Mouse (Mus musculus) heart, postnatal 25 days (tissue): ENCODE data around the gene Prl3d1. TPM values are rescaled to one million over a fixed set of nuclear protein-coding genes. Genes with fewer than 3 reads are reported as not detected.
"Not testable (repeated sequence)": the region's sequence is repeated elsewhere in the genome, so short reads cannot be mapped to it uniquely, and the experiment has no call there.

Experiments
- DNase-seq: peaks from one replicate; pipeline ENCODE4 v3.0.0; 2022; ENCODE audit warnings: low spot score
- intact Hi-C: fragments of 180-260 bp; cut with DNase I; formaldehyde crosslinking; loops from one replicate; pipeline ENCODE4 v1.15.1; 2025
- total RNA-seq, 2 experiments: library from RNA; stranded (reverse); gene quantifications; 2 replicates each; pipeline ENCODE4 v1.2.3; 2021

Prl3d1 gene
- not detected for total RNA-seq

- DNase-seq, intact Hi-C loops: not testable (repeated sequence)
Observed at GRCm38 (mm10) chr13:27093890-27094289, at the start of gene Prl3d1. Prl3d1 (plus strand) TSS chr13:27094190.

DNA sequence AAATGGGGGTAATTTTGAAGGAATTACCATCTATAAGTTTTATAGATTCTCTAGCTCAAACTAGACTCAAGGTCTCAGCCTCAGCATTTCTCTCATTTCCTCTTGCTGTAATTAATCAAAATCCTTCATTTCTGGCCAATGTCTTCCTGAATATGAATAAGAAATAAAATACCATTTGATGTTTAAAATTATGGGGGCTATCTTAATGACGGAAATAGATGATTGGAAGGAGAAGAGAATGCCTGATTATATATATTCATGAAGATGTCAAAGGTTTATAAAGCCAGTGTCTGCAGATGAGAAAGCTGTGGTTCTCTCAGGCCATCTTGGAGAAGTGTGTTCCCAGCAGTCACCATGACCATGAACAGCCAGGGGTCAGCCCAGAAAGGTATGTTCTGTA is 36.7 kb upstream of the Prl3d1 start, which contains the start of gene Prl:
Gene Prl (plus strand): TSS at position 301 of the 400 bp plus-strand sequence.
- intact Hi-C loops: no loop called here

DNA sequence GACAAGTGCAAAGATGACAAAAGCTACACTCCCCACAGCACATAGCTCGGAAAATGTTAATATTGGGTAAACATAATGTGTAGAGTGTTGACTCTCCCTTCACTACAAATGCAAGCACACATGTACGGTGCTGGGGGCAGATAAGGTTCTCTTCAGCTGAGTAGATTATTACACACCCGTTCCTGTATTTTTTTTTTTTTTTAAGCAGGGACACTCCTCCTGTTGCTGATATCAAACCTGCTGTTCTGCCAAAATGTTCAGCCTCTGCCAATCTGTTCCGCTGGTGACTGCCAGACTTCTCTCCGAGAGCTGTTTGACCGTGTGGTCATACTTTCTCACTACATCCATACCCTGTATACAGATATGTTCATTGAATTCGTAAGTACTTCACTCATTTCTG is 34.8 kb upstream of the Prl3d1 start:
- intact Hi-C loops: no loop called here
- no peak for DNase-seq

More for the DNA sequence above, 36.7 kb upstream of the Prl3d1 start, which contains the start of gene Prl:
- DNase-seq: no peak

DNA sequence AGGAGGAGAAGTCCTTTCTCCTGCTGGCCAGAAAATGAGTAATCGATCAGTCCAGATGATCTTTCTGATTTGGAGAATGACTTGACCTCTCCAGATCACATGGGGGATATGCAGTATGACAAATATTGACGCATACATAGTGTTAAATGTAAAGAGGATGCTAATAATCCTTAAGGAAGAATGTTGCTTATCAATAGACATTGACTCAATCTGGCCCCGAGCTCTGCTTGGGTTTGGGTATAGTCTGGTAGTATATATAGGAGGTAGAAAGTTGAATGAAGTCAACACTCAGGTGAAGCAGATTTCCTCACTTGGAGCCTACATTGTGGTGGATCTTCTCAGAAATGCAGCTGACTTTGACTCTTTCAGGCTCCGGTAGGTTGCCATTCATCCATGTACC is 27.4 kb downstream of the Prl3d1 start, which contains the start of gene Prl3d2:
Gene Prl3d2 (plus strand): TSS at position 301 of the 400 bp plus-strand sequence.
- intact Hi-C loops, DNase-seq: not testable (repeated sequence)

- intact Hi-C loops: no loop called here
Observed at GRCm38 (mm10) chr13:27148264-27148663, 54.3 kb downstream of the Prl3d1 start.

More at GRCm38 (mm10) chr13:27148264-27148663, 54.3 kb downstream of the Prl3d1 start:
- DNase-seq: no peak

Other genes starting within 250 kb of the Prl3d1 start
- gene Prl, start 36.6 kb upstream of the Prl3d1 start, total RNA-seq: not detected
- not detected for gene Prl3d2, start 27.5 kb downstream of the Prl3d1 start, total RNA-seq
- gene Prl3d3, start 62.6 kb downstream of the Prl3d1 start, total RNA-seq: not detected
- not detected for gene Prl3c1, start 102.5 kb downstream of the Prl3d1 start, total RNA-seq
- gene Prl3b1, start 147.7 kb downstream of the Prl3d1 start, total RNA-seq: not detected
- gene Prl3a1, start 165.2 kb downstream of the Prl3d1 start, total RNA-seq: not detected
- gene Prl6a1, start 218.4 kb downstream of the Prl3d1 start, total RNA-seq: not detected